Mouse (Mus musculus): Measurements from ENCODE around the gene Stard3.
A peak's percentile ranks its signal among the peaks of the same experiment; 100 is the strongest.
"Not testable (repeated sequence)": the region's sequence is repeated elsewhere in the genome, so short reads cannot be mapped to it uniquely, and the experiment has no call there.

Gene Stard3

DNA sequence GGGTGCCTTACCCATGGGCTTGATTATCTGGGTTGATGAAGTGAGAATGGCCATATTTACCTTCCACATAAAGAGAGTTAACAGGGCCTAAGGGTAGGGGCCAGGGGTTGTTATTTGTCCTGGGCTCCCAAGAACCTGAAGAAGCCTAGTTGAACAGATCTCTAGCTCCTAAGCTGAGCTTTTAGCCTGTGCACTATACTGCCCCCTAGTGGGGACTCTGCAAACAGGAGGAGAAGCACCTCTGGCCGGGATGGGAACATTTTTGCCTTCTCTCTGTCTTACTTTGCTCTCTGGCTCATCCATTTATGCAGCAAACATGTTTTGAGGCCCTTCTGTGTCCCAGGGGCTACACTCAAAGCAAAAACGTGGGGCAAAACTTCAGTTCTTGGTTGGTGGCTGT lies 14.2 kb downstream of the Stard3 start:
- DNase-seq (ENCODE audit: low spot score in 2 of 2): no peak

DNA sequence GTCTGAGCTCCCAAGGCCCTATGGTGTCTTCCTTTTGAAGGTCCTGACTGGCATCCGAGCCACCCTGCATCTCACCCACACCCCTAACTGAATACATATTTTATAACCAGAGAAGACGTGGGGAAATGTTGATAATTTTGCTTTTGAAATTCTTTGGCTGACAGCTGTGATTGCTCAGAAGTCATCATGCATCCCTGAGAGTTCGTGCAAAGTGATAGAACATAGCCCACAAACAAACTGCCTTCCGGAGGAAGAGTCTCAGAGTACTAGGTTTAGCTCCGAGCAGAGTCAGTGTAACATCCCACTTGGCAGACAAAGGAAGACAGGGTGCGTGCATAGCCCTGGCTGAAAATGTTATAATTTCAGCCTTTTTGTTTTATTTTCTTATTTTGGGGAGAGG lies 15.1 kb downstream of the Stard3 start:
- DNase-seq (ENCODE audit: low spot score in 2 of 2): no peak

DNA sequence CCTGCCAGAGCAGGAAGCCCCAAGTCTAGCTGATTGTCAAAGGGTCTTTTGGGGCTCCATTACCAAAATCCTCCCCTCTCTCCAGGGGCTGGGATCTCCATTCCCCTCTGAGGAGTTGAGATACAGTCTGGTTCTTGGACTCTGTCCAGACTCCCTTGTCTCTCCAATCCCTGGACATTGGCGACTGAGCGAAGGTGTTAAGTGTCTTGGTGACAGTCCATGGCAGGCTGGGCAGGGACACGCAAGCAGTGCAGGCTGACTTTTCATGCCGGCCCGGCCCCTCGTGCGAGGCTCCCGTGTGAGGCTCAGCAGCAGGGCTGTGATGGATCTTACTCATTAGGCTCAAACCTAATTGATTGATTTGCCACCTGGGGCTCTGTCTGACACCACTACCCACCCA lies 16.1 kb downstream of the Stard3 start:
- DNase-seq (ENCODE audit: low spot score in 2 of 2): no peak

DNA sequence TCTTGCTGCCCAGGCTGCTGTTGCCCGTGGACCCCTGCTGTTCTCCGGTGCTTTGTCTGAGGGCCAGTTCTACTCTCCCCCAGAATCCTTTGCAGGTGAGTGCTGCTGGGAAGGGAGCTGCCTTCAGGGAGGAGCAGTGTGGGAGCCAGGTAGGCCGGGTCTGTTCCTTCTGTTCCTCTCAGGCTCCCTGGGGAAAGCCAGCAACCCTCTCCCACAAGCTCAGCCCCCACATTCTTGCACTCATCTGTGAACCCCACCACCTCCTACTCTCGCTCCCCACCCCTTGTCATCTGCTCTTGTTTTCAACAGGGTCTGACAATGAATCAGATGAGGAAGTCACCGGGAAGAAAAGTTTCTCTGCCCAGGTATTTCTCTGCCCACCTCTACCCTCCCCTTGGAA lies 18.6 kb downstream of the Stard3 start:
- no peak for DNase-seq (ENCODE audit: low spot score in 2 of 2)

DNA sequence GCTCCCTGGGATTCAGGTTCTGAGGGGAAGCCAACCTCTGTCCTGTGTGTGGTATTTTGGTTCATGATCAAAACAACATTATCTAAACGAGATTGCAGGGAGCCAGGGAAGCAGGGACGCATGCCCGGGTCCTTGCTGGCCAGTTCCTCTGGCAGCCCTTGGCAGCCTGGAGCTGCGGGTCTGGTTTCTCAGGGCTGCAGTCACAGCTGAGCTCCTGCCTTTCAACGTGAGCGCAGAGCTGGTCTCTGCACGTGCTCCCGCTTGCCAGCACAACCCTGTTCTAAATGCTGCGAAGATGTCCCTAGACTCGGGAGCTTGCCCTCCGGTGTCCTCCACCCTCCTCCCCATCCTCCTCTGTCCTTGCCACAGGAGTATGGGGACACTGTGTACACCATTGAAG lies 19.6 kb downstream of the Stard3 start:
- no peak for DNase-seq (ENCODE audit: low spot score in 2 of 2)

DNA sequence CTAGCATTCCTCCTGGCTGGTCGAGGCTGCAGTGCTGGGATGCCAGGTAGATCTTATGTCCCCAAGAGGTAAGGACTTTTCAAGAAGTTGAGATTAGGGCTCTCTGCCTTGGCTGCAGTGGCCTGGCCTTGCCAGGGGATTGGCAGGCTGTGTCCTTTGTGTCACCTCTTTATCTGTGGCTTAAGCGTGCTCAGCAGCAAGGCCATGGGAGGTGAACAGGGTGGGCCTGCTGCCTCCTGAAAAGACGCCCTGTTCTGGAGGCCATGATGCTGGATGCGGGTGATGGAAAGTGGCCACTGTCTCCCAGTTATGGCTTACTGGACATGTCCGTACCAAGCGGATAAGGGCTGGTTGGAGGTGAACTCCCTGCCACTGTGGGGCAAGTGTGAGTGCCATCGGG lies 21.2 kb downstream of the Stard3 start:
- no peak for DNase-seq (ENCODE audit: low spot score in 2 of 2)

DNA sequence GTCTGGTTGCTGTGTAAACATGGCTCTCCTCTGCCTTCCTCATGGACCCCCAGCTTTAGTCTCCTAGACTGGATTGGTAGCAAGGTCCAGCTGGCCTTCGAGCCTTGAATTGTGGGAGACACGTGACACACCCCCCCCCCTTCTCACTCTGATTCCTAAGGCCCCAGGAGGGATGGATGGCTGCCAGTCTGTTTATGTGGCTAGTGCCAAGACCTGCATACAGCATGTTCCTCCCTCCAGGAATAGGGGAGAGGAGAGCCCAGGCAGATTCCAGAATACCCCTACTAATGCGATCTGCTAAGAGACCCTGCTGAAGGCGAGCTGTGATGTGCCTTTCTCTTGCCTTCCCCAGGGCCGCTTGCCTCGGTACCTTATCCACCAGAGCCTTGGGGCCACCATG lies 21.9 kb downstream of the Stard3 start:
- no peak for DNase-seq (ENCODE audit: low spot score in 2 of 2)

DNA sequence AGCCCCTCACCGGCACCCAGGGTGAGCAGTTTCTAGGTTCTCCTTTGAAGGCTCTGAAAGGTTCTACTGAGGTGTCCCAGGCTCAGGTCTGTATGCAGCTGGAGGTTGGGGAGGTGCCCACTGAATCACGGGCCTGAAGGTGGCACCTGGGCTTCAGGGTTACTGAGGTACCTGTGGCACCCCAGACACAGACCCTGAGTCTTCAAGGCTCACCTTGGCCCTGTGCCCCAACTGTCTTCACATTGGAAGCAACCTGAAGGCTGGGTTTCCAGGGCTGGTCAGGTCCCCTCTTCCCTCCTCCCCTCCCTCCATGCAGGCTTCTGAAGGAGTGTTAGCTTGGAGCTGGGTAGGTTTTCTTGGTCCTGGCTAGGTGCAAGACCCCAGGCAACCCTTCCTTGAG lies 23.5 kb downstream of the Stard3 start:
- DNase-seq (ENCODE audit: low spot score in 2 of 2): no peak

DNA sequence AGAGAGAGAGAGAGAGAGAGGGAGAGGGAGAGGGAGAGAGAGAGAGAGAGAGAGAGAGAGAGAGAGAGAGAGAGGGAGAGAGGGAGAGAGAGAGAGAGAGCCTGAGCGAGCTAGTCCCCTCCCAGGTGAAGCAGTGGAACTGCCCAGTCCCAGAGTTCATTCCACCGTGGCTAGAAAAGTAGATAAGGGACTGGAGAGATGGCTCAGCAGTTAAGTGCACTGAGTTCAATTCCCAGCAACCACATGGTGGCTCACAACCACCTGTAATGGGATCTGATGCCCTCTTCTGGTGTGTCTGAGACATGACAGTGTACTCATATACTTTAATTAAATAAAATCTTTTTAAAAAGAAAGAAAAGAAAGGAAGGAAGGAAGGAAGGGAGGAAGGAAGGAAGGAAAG lies 24.2 kb downstream of the Stard3 start:
- not testable (repeated sequence) for DNase-seq (ENCODE audit: low spot score in 2 of 2)

DNA sequence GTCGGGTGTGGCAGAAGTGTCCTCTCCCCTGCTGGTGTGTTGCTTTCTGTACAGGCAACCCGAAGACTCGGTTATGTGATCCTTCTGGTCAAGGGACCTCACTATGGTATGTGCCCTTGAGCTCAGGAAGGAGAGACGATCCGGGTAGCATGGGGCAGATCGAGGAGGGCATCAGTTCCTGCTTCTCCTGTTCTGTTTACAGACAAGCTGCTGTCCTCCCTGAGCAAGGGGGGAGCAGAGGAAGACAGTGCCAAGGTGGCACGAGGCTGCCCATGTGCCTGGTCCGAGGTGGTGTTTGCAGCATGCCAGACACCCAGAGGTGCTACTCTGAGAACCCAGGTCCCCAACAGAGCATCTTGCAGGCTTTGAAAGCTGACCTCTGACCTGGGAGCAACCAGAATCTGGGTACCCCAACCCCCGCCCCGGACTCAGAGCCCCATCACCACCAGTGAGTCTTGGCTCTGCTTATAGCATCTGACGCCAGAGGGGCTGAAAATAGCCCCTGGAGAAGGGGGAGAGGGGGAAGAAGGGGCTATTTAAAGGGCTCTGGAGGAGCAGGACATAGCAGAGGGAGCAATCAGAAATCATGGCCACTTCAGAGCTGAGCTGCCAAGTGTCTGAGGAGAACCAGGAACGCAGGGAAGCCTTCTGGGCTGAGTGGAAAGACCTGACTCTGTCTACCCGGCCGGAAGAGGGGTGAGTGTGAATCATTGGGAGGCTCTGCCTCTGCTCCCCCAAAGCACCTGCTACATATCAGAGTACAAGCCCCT lies 25.3 kb downstream of the Stard3 start, which contains the start of gene Tcap:
Gene Tcap (plus strand): TSS at position 551 of the 770 bp plus-strand sequence.
- no peak for DNase-seq (ENCODE audit: low spot score in 2 of 2)

DNA sequence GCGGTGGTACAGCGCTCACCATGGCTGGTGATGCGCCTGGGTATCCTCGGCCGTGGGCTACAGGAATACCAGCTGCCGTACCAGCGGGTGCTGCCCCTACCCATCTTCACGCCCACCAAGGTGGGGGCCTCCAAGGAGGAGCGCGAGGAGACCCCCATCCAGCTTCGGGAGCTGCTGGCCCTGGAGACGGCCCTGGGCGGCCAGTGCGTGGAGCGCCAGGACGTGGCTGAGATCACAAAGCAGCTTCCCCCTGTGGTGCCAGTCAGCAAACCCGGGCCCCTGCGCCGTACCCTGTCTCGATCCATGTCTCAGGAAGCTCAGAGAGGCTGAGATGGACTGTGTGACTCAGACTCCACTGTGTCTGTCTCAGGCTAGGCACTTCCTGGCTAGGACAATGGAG lies 26.0 kb downstream of the Stard3 start:
- no peak for DNase-seq (ENCODE audit: low spot score in 2 of 2)

DNA sequence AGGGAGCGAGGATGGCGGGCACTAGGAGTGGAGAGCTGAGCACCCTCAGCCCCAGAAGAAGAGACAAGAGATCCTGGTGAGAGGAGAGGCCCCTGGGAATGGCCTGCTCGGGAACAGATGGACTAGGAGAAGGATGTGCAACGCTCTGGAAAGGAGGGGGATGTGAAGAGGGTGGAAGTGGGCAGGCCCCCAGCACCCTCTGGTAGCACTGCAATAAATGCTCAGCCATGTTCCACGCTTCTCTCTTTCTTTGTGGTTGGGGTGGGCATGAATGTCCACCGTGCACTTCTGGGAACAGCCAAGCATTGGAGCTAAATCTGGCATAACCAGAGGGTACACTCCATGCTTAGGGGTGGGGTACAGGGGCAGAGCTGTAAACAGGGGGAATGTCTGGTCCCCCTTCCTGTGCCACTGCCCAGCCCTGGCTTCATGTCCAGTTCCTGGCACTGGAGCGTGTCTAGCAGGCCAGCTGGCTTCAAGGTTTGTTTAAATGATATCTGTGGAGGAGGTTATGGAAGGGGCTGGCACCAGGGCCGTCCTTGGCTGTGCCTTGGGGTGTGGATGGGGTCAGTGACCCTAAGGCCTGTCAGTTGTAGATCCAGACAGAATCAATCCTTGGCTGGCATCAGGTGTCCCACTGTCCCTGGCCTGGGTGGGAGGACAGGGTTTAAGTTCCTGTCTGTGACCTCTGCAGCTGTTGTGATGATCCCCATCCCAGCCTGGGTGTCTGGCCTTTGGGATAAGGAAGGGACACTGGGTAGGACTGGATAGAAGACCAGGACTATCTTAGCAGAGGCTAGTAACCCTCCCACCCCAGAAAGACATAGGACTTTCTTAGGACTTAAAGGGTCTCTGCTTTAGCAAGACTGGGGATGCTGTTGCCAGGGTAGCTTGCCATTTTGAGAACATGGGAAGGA lies 26.8 kb downstream of the Stard3 start:
- no peak for DNase-seq (ENCODE audit: low spot score in 2 of 2)

DNA sequence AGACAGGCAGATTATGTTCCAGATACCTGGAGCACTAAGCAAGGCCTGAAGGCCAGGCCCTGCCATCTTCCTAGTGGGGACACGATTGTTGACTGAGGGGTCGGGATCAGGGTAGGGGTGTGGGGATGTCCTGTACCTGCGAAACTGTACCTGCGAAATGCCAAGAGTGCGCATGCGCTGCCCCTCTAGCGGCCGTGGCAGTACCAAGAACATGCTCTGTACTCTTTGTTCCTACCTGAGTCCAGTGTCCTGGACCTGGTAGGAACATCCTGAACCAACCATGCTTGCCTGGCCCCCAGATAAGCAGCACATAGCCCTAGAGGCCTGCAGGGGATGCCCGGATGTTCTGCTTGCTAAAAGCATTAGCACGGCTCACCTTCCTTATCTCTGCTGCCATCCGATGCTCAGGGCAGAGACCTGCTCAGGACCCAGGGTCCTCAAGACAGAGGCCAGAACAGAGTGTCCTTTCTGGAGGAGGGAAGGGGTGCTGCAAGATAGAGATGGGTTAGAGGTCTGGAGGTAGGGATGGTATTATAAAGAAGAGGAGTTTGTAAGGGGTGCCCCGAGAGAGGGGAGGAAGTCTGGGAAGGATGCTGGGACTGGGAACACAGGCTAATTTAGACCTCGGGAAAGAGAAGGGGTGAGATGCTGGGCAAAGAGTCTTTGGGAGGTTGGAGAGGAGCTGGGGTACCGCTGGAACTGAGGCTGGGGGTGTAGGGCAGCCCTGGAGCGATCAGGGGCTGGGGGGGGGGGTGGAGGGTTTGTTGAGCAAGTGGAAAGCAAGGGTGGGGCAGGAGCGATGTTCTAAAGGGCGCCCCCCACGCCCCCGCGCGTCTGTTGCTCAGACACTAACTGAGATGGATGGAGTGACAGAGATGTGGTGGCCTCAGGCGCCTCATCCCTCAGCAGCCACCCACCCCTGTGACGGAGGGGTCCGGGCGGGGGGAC lies 27.7 kb downstream of the Stard3 start, which contains the start of gene Pnmt:
Gene Pnmt (plus strand): TSS at position 813 of the 948 bp plus-strand sequence.
- no peak for DNase-seq (ENCODE audit: low spot score in 2 of 2)

DNA sequence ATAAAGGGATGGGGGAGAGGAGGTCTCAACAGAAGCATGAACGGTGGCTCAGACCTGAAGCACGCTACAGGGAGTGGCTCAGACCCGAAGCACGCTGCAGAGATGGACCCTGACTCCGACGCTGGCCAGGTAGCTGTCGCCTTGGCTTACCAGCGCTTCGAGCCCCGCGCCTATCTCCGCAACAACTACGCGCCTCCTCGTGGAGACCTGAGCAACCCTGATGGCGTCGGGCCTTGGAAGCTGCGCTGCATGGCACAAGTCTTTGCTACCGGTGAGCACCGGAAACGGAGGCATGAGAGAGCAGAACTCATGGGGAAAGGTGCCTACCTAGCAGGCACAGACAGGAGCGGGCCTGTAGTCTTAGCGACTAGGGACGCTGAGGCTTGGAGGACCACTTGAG lies 28.4 kb downstream of the Stard3 start:
- no peak for DNase-seq (ENCODE audit: low spot score in 2 of 2)

DNA sequence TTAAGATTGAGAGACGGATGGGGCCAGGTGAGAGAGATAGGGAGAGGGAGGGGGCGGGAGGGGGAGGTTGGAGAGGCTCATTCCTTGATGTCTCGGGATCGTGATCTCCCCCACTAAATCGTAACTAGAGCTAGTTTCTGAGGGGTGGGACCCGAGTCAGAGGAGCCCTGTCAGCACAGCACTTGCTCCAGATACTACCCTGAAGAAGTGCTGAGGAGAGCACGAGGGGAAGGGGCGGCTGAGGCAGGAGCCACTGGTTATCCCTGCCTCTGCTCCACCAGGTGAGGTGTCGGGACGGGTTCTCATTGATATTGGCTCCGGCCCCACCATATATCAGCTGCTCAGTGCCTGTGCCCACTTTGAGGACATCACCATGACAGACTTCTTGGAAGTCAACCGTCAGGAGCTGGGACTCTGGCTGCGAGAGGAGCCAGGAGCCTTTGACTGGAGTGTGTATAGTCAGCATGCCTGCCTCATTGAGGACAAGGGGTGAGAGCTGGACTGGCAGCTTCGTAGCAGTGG lies 28.9 kb downstream of the Stard3 start:
- DNase-seq (ENCODE audit: low spot score in 2 of 2): no peak

DNA sequence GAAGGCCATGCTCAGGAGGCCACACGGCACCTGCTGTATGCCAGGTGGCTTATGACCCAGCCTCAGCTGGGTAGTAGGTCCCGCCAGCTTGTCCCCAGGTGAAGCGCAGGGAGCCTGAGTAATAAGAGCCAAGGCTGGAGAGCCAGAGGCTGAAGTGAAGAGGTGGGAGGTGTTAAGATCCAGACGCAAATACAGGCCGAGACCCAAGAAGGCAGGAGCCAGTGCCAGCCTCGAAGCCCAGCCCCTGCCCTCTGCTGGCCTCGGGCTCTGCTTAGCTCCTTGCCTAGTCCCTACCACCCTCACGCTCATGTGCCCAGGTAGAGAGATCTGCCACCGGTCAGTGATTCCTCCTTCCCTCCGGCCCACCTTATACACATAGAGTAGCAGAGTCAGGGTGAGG lies 30.1 kb downstream of the Stard3 start:
- no peak for DNase-seq (ENCODE audit: low spot score in 2 of 2)

DNA sequence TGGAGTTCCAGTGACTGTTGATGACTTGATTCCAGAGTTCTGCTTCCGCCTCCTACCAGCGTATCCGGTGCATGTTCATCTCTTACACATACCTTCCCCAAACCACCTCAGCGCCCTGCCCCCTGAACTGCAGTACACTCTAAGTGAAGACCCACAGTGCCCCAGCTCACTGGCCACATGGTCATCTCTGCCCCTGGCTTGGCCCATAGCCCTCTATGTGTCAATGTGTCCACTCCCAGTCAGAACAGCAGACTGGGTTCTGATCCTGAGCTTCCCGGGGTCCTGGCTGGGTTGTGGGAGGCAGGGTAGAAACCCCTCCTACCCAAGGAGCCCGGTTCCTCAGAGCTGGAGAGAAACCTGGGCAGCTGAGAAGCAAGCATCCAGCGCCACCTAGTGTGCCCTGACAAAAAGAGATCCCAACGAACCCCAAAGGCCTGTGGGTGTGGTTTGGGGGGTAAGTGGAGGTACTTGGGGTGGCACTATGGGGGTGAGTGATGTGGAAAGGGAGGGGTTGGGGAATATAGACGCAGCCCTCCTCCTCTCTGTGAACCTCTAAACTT lies 31.1 kb downstream of the Stard3 start:
- peak in 1 of 2 experiments; percentile 63 for DNase-seq (ENCODE audit: low spot score in 2 of 2)

DNA sequence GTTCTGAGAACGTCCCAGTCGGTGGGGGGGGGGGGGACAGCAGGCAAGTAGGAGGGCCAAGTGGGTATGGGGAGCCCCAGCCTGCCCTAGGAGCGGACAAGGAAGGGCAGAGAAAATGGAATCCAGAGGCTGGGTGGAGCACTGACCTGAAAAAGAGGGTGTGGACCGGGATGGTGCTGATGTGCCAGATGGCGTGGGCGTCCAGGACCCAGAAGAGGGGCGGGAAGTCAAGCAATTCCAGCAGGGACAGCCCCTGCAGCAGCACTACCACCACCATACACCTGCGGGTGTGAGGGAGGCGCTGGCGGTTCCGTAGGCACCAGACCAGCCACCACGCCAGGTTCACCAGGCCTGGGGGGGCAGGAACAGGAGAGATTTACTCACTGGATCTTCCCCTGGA lies 32.0 kb downstream of the Stard3 start:
- no peak for DNase-seq (ENCODE audit: low spot score in 2 of 2)

DNA sequence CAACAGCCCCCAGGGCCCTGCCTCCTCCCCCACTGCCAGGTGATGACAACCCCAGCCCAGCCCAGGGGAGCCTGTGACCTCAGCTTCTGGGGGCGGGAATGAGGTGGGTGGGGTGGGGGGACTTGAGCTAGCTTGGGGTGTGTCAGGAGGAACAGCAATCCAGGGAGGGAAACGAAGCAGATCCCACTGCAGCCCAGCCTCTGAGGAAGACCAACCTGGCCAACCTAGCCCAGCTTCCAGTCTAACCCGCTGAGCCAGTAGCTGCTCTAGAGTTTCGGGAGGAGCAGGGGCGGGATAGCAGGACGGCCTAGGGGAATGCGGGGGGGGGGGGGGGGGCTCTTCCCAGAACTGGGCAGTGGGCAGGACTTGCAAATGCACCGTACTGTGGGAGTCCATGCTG lies 33.9 kb downstream of the Stard3 start:
- DNase-seq (ENCODE audit: low spot score in 2 of 2): no peak

DNA sequence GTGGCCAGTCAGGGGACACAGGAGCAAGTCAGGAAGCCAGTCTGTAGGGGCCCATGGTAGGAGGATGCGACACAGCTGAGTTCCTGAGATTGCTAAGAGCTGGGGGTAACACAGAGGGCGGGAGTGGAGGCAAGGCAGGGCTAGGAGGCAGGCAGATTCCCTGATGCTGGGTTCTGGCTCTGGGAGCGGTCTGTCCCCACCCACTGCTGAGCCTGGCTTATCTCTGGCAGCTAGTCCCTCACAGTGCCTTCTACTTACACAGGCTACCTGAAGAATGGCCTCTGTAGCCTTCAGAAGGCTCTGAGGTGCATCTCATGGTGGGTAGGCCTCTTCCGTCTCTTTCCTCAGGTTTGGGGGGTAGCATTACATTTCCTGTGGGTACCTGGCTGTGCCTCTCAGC lies 34.5 kb downstream of the Stard3 start:
- no peak for DNase-seq (ENCODE audit: low spot score in 2 of 2)

DNA sequence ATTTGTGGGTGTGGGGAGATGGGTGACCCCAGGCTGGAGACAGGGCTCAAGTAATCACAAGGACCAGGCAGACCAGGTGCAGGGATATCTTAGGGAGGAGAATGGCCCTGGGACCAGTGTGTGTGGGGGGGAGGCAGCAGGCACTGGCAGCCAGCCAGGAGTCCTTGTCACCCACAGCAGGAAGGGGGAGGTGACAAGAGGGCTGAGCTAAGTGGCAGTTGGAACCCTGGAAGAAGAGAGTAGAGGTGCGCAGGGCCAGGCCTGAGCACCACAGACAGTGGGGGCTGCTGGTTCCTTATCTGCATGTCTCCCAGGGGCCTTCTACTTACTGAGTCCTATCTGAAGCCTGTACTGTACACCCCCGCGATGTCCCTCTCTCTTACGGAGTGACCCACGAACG lies 35.1 kb downstream of the Stard3 start:
- DNase-seq (ENCODE audit: low spot score in 2 of 2): no peak

All from frontal cortex, postnatal 10 days (tissue).